Mouse (Mus musculus): Measurements from ENCODE around the gene 4930524B15Rik.

- TF ChIP-seq CTCF (IDR thresholded peaks at IDR 0.05; ENCODE audit: low read depth, low read length) (no peak), POLR2A (IDR thresholded peaks at IDR 0.05; ENCODE audit: insufficient read depth, low read length) (no peak), EP300 (IDR thresholded peaks at IDR 0.05; ENCODE audit: insufficient read depth, low read depth, low read length) (no peak)
Observed at GRCm38 (mm10) chr11:31975678-31976077, 10.3 kb downstream of the 4930524B15Rik start.

Measured in ES-Bruce4 (cell line).